Mouse (Mus musculus) intestine, postnatal 0 days (tissue): ENCODE data around the gene Atg101. TPM values are rescaled to one million over a fixed set of nuclear protein-coding genes. Genes with fewer than 3 reads are reported as not detected.

Experiments
- ATAC-seq: fragments of 200-750 bp; cut with Nextera tagmentation; 2 replicates; pipeline ENCODE4 v1.8.0; 2017; ENCODE audit warnings: mild to moderate bottlenecking, moderate TSS enrichment, moderate library complexity
- H3K27ac ChIP-seq: fragments of 300-500 bp; sonication (generic); 2 replicates; pipeline ENCODE4 v1.5.1; 2014; ENCODE audit warnings: mild to moderate bottlenecking, low read depth, low read length, moderate library complexity
- H3K27me3 ChIP-seq: fragments of 300-500 bp; sonication (generic); replicated peaks from 2 replicates; pipeline ENCODE4 v1.6.1; 2014; ENCODE audit warnings: low read length, mixed read lengths; ENCODE audit not compliant: control insufficient read depth, insufficient read depth
- H3K36me3 ChIP-seq: fragments of 300-500 bp; sonication (generic); 2 replicates; pipeline ENCODE4 v1.6.1; 2014; ENCODE audit warnings: mild to moderate bottlenecking, moderate library complexity; ENCODE audit not compliant: control insufficient read depth, insufficient read depth
- H3K4me1 ChIP-seq: fragments of 300-500 bp; sonication (generic); replicated peaks from 2 replicates; pipeline ENCODE4 v1.6.1; 2014; ENCODE audit warnings: antibody characterized with exemption, low read length, mixed read lengths; ENCODE audit not compliant: control insufficient read depth, insufficient read depth
- H3K4me2 ChIP-seq: fragments of 300-500 bp; sonication (generic); replicated peaks from 2 replicates; pipeline ENCODE4 v1.6.1; 2014; ENCODE audit warnings: low read depth, mild to moderate bottlenecking, moderate library complexity
- H3K4me3 ChIP-seq: fragments of 300-500 bp; sonication (generic); 2 replicates; pipeline ENCODE4 v1.5.1; 2014; ENCODE audit warnings: low read depth, low read length
- H3K9ac ChIP-seq: fragments of 300-500 bp; sonication (generic); 2 replicates; pipeline ENCODE4 v1.6.1; 2014; ENCODE audit warnings: mild to moderate bottlenecking, low read depth, low read length
- H3K9me3 ChIP-seq: fragments of 300-500 bp; sonication (generic); 2 replicates; pipeline ENCODE4 v1.6.1; 2016; ENCODE audit warnings: mixed run types; ENCODE audit not compliant: control insufficient read depth
- CTCF ChIP-seq: sonication (generic); IDR thresholded peaks from 2 replicates; pipeline ENCODE4 v1.5.1; 2016; ENCODE audit warnings: low read depth, mild to moderate bottlenecking, control low read depth, antibody characterized with exemption, moderate library complexity
- WGBS: fragments of 180-500 bp; shearing (Covaris S2); extraction: QIAGEN DNeasy Blood & Tissue Kit; methylation state at CpG from one replicate; pipeline ENCODE4 v1.1.7; 2014; 5-methylcytosine and 5-hydroxymethylcytosine counted together
- polyA plus RNA-seq: library from polyadenylated mRNA; unstranded; fragments of >200 nt; fragmentation: Nextera tagmentation; extraction: Ambion mirVana; gene quantifications from 2 replicates; pipeline ENCODE4 v1.2.1, GENCODE M21; 2015

Atg101 gene
- polyA plus RNA-seq, 1 experiment from 2014 or later, result 50.9 TPM

GRCm38 (mm10) chr15:101252614-101253013 is 31.5 kb upstream of the Atg101 start:
- Histone ChIP-seq H3K9me3 (no peaks in the 10 kb centered on the region), H3K4me3 (no peak overlapping the region), H3K27me3 (no peaks in the 10 kb centered on the region), H3K27ac (no peak overlapping the region), H3K4me2 (no peak overlapping the region), H3K4me1 (0 out of 2 replicates have a peak, but pooled peaks cover 3% of the 10 kb centered on the region), H3K36me3 (no peaks in the 10 kb centered on the region), H3K9ac (no peak overlapping the region)
- ATAC-seq, result no peak
- TF ChIP-seq CTCF, result no peak
- 67% methylated on average over 6 of the region's 6 CpGs for WGBS

GRCm38 (mm10) chr15:101253563-101253885 is 30.5 kb upstream of the Atg101 start:
- ATAC-seq, result no peak
- peak overlapping the region; percentile 50 for H3K4me3 ChIP-seq
- peak overlapping the region; percentile 48; the same call in 1 of the 2 replicates for H3K9ac ChIP-seq
- no peak for TF ChIP-seq CTCF
- H3K27ac ChIP-seq, result no peak overlapping the region
- H3K36me3 ChIP-seq, result no peaks in the 10 kb centered on the region
- H3K4me1 ChIP-seq, result no peaks in the 10 kb centered on the region
- H3K4me2 ChIP-seq, result peak overlapping the region; percentile 86
- no peaks in the 10 kb centered on the region for H3K27me3 ChIP-seq
- WGBS, result 44% methylated on average over 3 of the region's 3 CpGs
- no peaks in the 10 kb centered on the region for H3K9me3 ChIP-seq

GRCm38 (mm10) chr15:101253886-101254795 is 29.9 kb upstream of the Atg101 start, which contains the start of gene Nr4a1:
Nr4a1 (plus strand) TSS chr15:101254269.
- no peaks in the 10 kb centered on the region for H3K4me1 ChIP-seq
- WGBS, result 2% methylated on average over 80 of the region's 82 CpGs
- peak; percentile 32 for ATAC-seq

GRCm38 (mm10) chr15:101255842-101256462 is 28.1 kb upstream of the Atg101 start:
- no peak for TF ChIP-seq CTCF
- H3K9me3 ChIP-seq, result no peaks in the 10 kb centered on the region
- no peaks in the 10 kb centered on the region; the same call in 1 of the 2 replicates for H3K4me1 ChIP-seq
- 89% methylated on average over 7 of the region's 7 CpGs for WGBS
- no peak overlapping the region for H3K4me2 ChIP-seq
- H3K4me3 ChIP-seq, result no peak overlapping the region
- no peak for ATAC-seq
- no peaks in the 10 kb centered on the region for H3K36me3 ChIP-seq
- H3K9ac ChIP-seq, result no peak overlapping the region
- no peak overlapping the region for H3K27ac ChIP-seq
- H3K27me3 ChIP-seq, result no peaks in the 10 kb centered on the region

More at GRCm38 (mm10) chr15:101253886-101254795, 29.9 kb upstream of the Atg101 start, which contains the start of gene Nr4a1:
- no peaks in the 10 kb centered on the region for H3K27me3 ChIP-seq
- H3K9me3 ChIP-seq, result no peaks in the 10 kb centered on the region
- H3K36me3 ChIP-seq, result no peaks in the 10 kb centered on the region
- 0 out of 2 replicates have a peak within 1 kb of the TSS, but pooled peaks have one; percentile 3 for H3K27ac ChIP-seq
- peak within 1 kb of the TSS; percentile 48 for H3K9ac ChIP-seq
- TF ChIP-seq CTCF, result 0 out of 2 replicates have a peak, but pooled peaks have one; percentile 15
- peak within 1 kb of the TSS; percentile 86 for H3K4me2 ChIP-seq
- H3K4me3 ChIP-seq, result peak within 1 kb of the TSS; percentile 50

GRCm38 (mm10) chr15:101256463-101257206 is 27.4 kb upstream of the Atg101 start:
- H3K27me3 ChIP-seq, result no peaks in the 10 kb centered on the region
- no peak overlapping the region for H3K4me2 ChIP-seq
- H3K27ac ChIP-seq, result no peak overlapping the region
- no peak for TF ChIP-seq CTCF
- H3K9ac ChIP-seq, result no peak overlapping the region
- no peaks in the 10 kb centered on the region for H3K9me3 ChIP-seq
- ATAC-seq, result no peak
- H3K4me3 ChIP-seq, result no peak overlapping the region
- H3K4me1 ChIP-seq, result no peaks in the 10 kb centered on the region; the same call in 1 of the 2 replicates
- 74% methylated on average over 14 of the region's 14 CpGs for WGBS
- no peaks in the 10 kb centered on the region for H3K36me3 ChIP-seq

GRCm38 (mm10) chr15:101258420-101258819 is 25.7 kb upstream of the Atg101 start:
- WGBS, result 85% methylated on average over 11 of the region's 11 CpGs
- Histone ChIP-seq H3K9me3 (no peaks in the 10 kb centered on the region), H3K4me3 (no peak overlapping the region), H3K27ac (no peak overlapping the region), H3K36me3 (no peaks in the 10 kb centered on the region), H3K4me2 (no peak overlapping the region), H3K4me1 (no peaks in the 10 kb centered on the region; the same call in 1 of the 2 replicates), H3K9ac (no peak overlapping the region), H3K27me3 (no peaks in the 10 kb centered on the region)
- ATAC-seq, result no peak
- TF ChIP-seq CTCF, result no peak
